Mouse (Mus musculus): ENCODE data around the gene Hist2h3c2.

- no peak for TF ChIP-seq CTCF (IDR thresholded peaks at IDR 0.05; ENCODE audit: low read depth)
- TF ChIP-seq EP300 (optimal IDR thresholded peaks at IDR 0.05) = no peak
These were observed 12.0 kb upstream of the Hist2h3c2 start for GRCm38 (mm10) chr3:96250890-96251289.

Measured in stomach, postnatal 0 days (tissue).